Comparison of ENCODE assay signal across 9 mouse cellular contexts in the genomic region with DNA sequence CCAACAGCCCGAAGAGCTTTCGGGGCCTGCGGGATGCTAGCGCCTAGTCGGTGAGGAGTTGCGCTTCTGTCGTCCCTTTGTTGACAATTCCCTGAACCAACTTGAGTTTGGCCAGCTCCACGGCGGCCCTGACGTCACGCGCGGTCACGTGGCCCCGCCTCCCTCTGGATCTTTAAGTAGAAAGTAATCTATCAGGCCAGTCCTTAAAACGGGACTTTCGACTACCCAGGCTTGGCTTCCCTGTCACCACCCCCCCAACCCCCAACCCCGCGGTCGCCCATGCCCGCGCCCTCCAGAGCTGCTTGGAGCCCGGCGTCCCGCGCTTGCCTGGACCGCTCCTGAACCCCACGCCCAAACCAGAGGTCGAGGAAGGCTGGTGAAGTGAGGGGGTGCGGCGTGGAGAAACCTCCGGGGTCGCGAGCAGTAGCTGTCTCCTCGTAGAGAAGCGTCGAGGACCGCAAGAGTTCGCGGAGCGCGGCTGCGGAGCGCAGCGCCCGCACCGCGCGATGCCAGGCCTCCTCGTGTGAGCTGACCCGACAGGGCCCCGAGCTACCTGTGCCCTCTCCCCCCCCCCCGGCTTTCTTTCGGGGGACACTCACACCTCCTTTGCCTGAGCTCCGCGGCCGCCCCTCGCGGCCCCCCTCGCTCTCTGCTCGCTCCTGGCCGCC. TPM values are rescaled to one million over a fixed set of nuclear protein-coding genes. Genes with fewer than 3 reads are reported as not detected.
A peak's percentile ranks its signal among the peaks of the same experiment; 100 is the strongest.
DNase-seq lines count a peak whose midpoint lies in the region; ATAC-seq and TF ChIP-seq lines count a peak whose summit lies in the region.
"Had no signal": no experiment of that assay in that cellular context is flagged by ENCODE, and none has a peak within 500 bp of the region (broad histone marks: within the 10 kb centered on the region; RNA-seq: fewer than 3 reads in every experiment).

A gene (plus strand): TSS at position 363 of the 668 bp plus-strand sequence.

- peaks cover 98% of the 10 kb centered on the region for H3K27me3 ChIP-seq in heart, postnatal 0 days (ENCODE audit: control insufficient read depth, insufficient read depth, low read length)

- peak within 1 kb of the TSS; percentile 39 for H3K4me3 ChIP-seq in heart, postnatal 0 days (ENCODE audit: low read depth, low read length)
- no peak within 1 kb of the TSS for H3K4me3 ChIP-seq in left cerebral cortex, adult 2 months

- H3K9ac ChIP-seq in heart, postnatal 0 days (replicated peaks; ENCODE audit: low read depth, low read length) = no peak within 1 kb of the TSS

- no peak within 1 kb of the TSS for H3K27ac ChIP-seq in heart, postnatal 0 days (ENCODE audit: low read depth)
- no peak within 1 kb of the TSS for H3K27ac ChIP-seq in left cerebral cortex, adult 2 months

- DNase-seq in kidney, postnatal 25 days = peak; percentile 12 to 44
- DNase-seq in kidney, adult 9 months = no peak
- DNase-seq in embryo, embryonic 10 days (ENCODE audit: low spot score) = peak; percentile 79
- DNase-seq in heart, postnatal 0 days (ENCODE audit: low spot score) = no peak
- peak; percentile 16 to 27 for DNase-seq in lung, postnatal 4 days
- no peak for DNase-seq in left cerebral cortex, adult 2 months (ENCODE audit: extremely low spot score in 1 of 2, low spot score in 2 of 2)
- DNase-seq in spleen, postnatal 36 days (ENCODE audit: low spot score in 2 of 2) = no peak
- no peak for DNase-seq in right cerebral cortex, postnatal 14 days

- H3K4me1 ChIP-seq in heart, postnatal 0 days (ENCODE audit: control insufficient read depth, insufficient read depth) = no peaks in the 10 kb centered on the region

- no peaks in the 10 kb centered on the region for H3K9me3 ChIP-seq in heart, postnatal 0 days (replicated peaks; ENCODE audit: control insufficient read depth, low read length)

- H3K4me2 ChIP-seq in heart, postnatal 0 days (ENCODE audit: low read depth, low read length) = peak within 1 kb of the TSS; percentile 47

- no peaks in the 10 kb centered on the region for H3K36me3 ChIP-seq in heart, postnatal 0 days (replicated peaks; ENCODE audit: control insufficient read depth, insufficient read depth, low read length)

- TF ChIP-seq CTCF in heart, postnatal 0 days (IDR thresholded peaks at IDR 0.05; ENCODE audit: low read depth) = no peak
- TF ChIP-seq CTCF in left cerebral cortex, adult 2 months (IDR thresholded peaks at IDR 0.05) = no peak

- 2% methylated on average over 53 of the region's 62 CpGs for WGBS in heart, postnatal 0 days

- intact Hi-C loops in left cerebral cortex, adult 2 months (cut with DNase I) = no loop called here

- no peak for ATAC-seq in heart, postnatal 0 days (ENCODE audit: insufficient read depth, low read depth)

- no peak for TF ChIP-seq EP300 in heart, postnatal 0 days (IDR thresholded peaks at IDR 0.05; ENCODE audit: low read depth)

RNA-seq across cellular contexts. Expression of the gene that starts here (rescaled TPM):
- total RNA-seq in heart, postnatal 0 days (2014; rRNA removed; ENCODE audit: low replicate concordance) = 0.46 and 0.65 TPM in 2 replicates
- not detected in 2 replicates for polyA plus RNA-seq in heart, postnatal 0 days (2015; fragmentation: Nextera tagmentation; extraction: Ambion mirVana)
- total RNA-seq in left cerebral cortex, adult 2 months (2021) = not detected
- total RNA-seq: layer of hippocampus, postnatal 10 days had no signal

Comparison
In these comparisons a context has a peak if more than half of its experiments do, and no peak if none do; other contexts are left out.
1. DNase-seq: peak in kidney, postnatal 25 days (2 of 2), embryo, embryonic 10 days (single experiment) and lung, postnatal 4 days (2 of 2); none in kidney, adult 9 months (single experiment), heart, postnatal 0 days (single experiment), left cerebral cortex, adult 2 months (0 of 2), spleen, postnatal 36 days (0 of 2) and right cerebral cortex, postnatal 14 days (single experiment).